21 mouse cellular contexts compared by ENCODE assay signal in the genomic region with DNA sequence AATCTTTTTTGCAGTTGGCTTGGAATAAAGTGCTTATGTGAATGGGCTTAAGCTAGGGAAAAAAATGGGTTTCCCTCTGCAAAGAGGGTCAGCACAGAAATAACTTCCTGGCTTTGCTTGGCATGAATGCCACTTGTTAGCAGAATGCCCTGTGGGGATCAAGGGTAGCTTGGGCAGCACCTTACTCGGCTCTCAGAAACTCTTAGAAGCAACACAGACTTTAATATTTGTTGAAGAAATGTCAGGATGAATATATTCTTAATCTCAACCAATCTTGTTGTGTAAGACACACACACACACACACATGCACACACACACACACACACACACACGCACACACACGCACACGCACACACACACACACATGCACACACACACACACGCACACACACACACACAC. TPM values are rescaled to one million over a fixed set of nuclear protein-coding genes. Genes with fewer than 3 reads are reported as not detected.
DNase-seq lines count a peak whose midpoint lies in the region; ATAC-seq lines count a peak whose summit lies in the region.
"Had no signal": no experiment of that assay in that cellular context is flagged by ENCODE, and none has a peak within 500 bp of the region (broad histone marks: within the 10 kb centered on the region; RNA-seq: fewer than 3 reads in every experiment).

No protein-coding gene starts in this region.

- DNase-seq in embryonic facial prominence, embryonic 10.5 days (ENCODE audit: low spot score), result no peak
- peak; percentile 64 for DNase-seq in midbrain, embryonic 11.5 days (ENCODE audit: low spot score, missing footprints)
- no peak for DNase-seq in midbrain, embryonic 10.5 days (ENCODE audit: low spot score)
- DNase-seq in forebrain, embryonic 14.5 days (ENCODE audit: low spot score), result no peak
- no peak for DNase-seq in ovary, postnatal 14 days (ENCODE audit: low spot score)
- DNase-seq: adrenal gland, adult 8-10 months; adrenal gland, postnatal 14 days; adrenal gland, postnatal 36 days; B cell, adult 2 months; cerebellum, adult 11-12 months; cerebellum, adult 2 months; cerebellum, adult 9-10 months had no signal

- H3K27me3 ChIP-seq in embryonic facial prominence, embryonic 13.5 days, result no peaks in the 10 kb centered on the region
- no peaks in the 10 kb centered on the region for H3K27me3 ChIP-seq in embryonic facial prominence, embryonic 10.5 days (replicated peaks; ENCODE audit: low read depth, poor library complexity, severe bottlenecking)
- H3K27me3 ChIP-seq in midbrain, embryonic 11.5 days (ENCODE audit: control insufficient read depth, insufficient read depth, low read length), result no peaks in the 10 kb centered on the region
- H3K27me3 ChIP-seq in midbrain, embryonic 10.5 days (ENCODE audit: low read depth, poor library complexity, severe bottlenecking), result no peaks in the 10 kb centered on the region
- no peaks in the 10 kb centered on the region for H3K27me3 ChIP-seq in limb, embryonic 12.5 days
- no peaks in the 10 kb centered on the region for H3K27me3 ChIP-seq in forebrain, embryonic 14.5 days (replicated peaks; ENCODE audit: control insufficient read depth, insufficient read depth, low read length)
- H3K27me3 ChIP-seq: CH12.LX; forebrain, embryonic 13.5 days had no signal

- no peak overlapping the region for H3K4me2 ChIP-seq in embryonic facial prominence, embryonic 13.5 days
- no peak overlapping the region for H3K4me2 ChIP-seq in midbrain, embryonic 11.5 days
- H3K4me2 ChIP-seq in limb, embryonic 12.5 days, result peak overlapping the region; percentile 20; the same call in 1 of the 2 replicates
- no peak overlapping the region for H3K4me2 ChIP-seq in forebrain, embryonic 14.5 days (ENCODE audit: low read length)
- H3K4me2 ChIP-seq: forebrain, embryonic 13.5 days had no signal

- H3K9ac ChIP-seq in embryonic facial prominence, embryonic 13.5 days, result no peak overlapping the region
- no peak overlapping the region for H3K9ac ChIP-seq in midbrain, embryonic 11.5 days (ENCODE audit: low read length)
- H3K9ac ChIP-seq in limb, embryonic 12.5 days (replicated peaks), result no peak overlapping the region
- no peak overlapping the region for H3K9ac ChIP-seq in forebrain, embryonic 14.5 days (ENCODE audit: low read length)
- H3K9ac ChIP-seq: forebrain, embryonic 13.5 days had no signal

- peaks cover 19% of the 10 kb centered on the region for H3K36me3 ChIP-seq in embryonic facial prominence, embryonic 13.5 days
- no peaks in the 10 kb centered on the region for H3K36me3 ChIP-seq in embryonic facial prominence, embryonic 10.5 days (replicated peaks)
- no peaks in the 10 kb centered on the region for H3K36me3 ChIP-seq in midbrain, embryonic 11.5 days (ENCODE audit: control insufficient read depth, insufficient read depth, low read length)
- H3K36me3 ChIP-seq in midbrain, embryonic 10.5 days, result no peaks in the 10 kb centered on the region
- peaks cover 14% of the 10 kb centered on the region for H3K36me3 ChIP-seq in limb, embryonic 12.5 days
- H3K36me3 ChIP-seq in forebrain, embryonic 14.5 days (ENCODE audit: control insufficient read depth, insufficient read depth, low read length), result no peaks in the 10 kb centered on the region
- H3K36me3 ChIP-seq: G1E had no signal

- peaks cover 33% of the 10 kb centered on the region for H3K4me1 ChIP-seq in embryonic facial prominence, embryonic 13.5 days
- H3K4me1 ChIP-seq in embryonic facial prominence, embryonic 10.5 days, result peaks cover 20% of the 10 kb centered on the region
- no peaks in the 10 kb centered on the region for H3K4me1 ChIP-seq in midbrain, embryonic 11.5 days (ENCODE audit: control insufficient read depth, insufficient read depth, low read length)
- H3K4me1 ChIP-seq in midbrain, embryonic 10.5 days, result peaks cover 3% of the 10 kb centered on the region; the same call in 1 of the 2 replicates
- peaks cover 40% of the 10 kb centered on the region for H3K4me1 ChIP-seq in limb, embryonic 12.5 days (replicated peaks)
- H3K4me1 ChIP-seq in forebrain, embryonic 14.5 days (ENCODE audit: control insufficient read depth, insufficient read depth, low read length), result no peaks in the 10 kb centered on the region
- H3K4me1 ChIP-seq: forebrain, embryonic 13.5 days had no signal

- WGBS in embryonic facial prominence, embryonic 13.5 days, result 82% methylated on average over 4 of the region's 5 CpGs
- WGBS in embryonic facial prominence, embryonic 10.5 days, result 76% methylated on average over 5 of the region's 5 CpGs
- WGBS in midbrain, embryonic 11.5 days, result 84% methylated on average over 5 of the region's 5 CpGs
- 76% methylated on average over 5 of the region's 5 CpGs for WGBS in midbrain, embryonic 10.5 days
- WGBS in limb, embryonic 12.5 days, result 76% methylated on average over 5 of the region's 5 CpGs
- 94% methylated on average over 5 of the region's 5 CpGs for WGBS in forebrain, embryonic 14.5 days

- H3K4me3 ChIP-seq in embryonic facial prominence, embryonic 13.5 days, result no peak overlapping the region
- H3K4me3 ChIP-seq in embryonic facial prominence, embryonic 10.5 days, result no peak overlapping the region
- H3K4me3 ChIP-seq in midbrain, embryonic 11.5 days (ENCODE audit: low read depth, low read length), result no peak overlapping the region
- H3K4me3 ChIP-seq in midbrain, embryonic 10.5 days, result no peak overlapping the region
- no peak overlapping the region for H3K4me3 ChIP-seq in limb, embryonic 12.5 days (replicated peaks)
- H3K4me3 ChIP-seq in forebrain, embryonic 14.5 days (ENCODE audit: low read depth, low read length), result no peak overlapping the region
- H3K4me3 ChIP-seq: forebrain, embryonic 13.5 days had no signal

- peak overlapping the region; percentile 44; the same call in 1 of the 2 replicates for H3K27ac ChIP-seq in embryonic facial prominence, embryonic 13.5 days
- H3K27ac ChIP-seq in embryonic facial prominence, embryonic 10.5 days (replicated peaks), result no peak overlapping the region
- no peak overlapping the region for H3K27ac ChIP-seq in midbrain, embryonic 11.5 days (ENCODE audit: low read depth, low read length)
- H3K27ac ChIP-seq in midbrain, embryonic 10.5 days (replicated peaks), result no peak overlapping the region
- peak overlapping the region; percentile 88 for H3K27ac ChIP-seq in limb, embryonic 12.5 days
- no peak overlapping the region for H3K27ac ChIP-seq in forebrain, embryonic 14.5 days (ENCODE audit: low read depth, low read length)
- H3K27ac ChIP-seq: forebrain, embryonic 13.5 days had no signal

- no peak for ATAC-seq in embryonic facial prominence, embryonic 13.5 days (ENCODE audit: insufficient number of reproducible peaks, insufficient read depth, low FRiP score, low TSS enrichment, low read depth)
- no peak for ATAC-seq in midbrain, embryonic 11.5 days (ENCODE audit: low FRiP score)
- no peak for ATAC-seq in limb, embryonic 12.5 days (ENCODE audit: insufficient number of reproducible peaks, insufficient read depth, low FRiP score, low TSS enrichment, low read depth)
- no peak for ATAC-seq in forebrain, embryonic 14.5 days
- ATAC-seq: activated CD4-positive, CD25-positive, alpha-beta regulatory T cell, adult 4 months; CD4-positive, CD25-positive, alpha-beta regulatory T cell, adult 4 months; forebrain, embryonic 13.5 days; forebrain, embryonic 16.5 days; Patski had no signal

- H3K9me3 ChIP-seq in embryonic facial prominence, embryonic 13.5 days, result no peaks in the 10 kb centered on the region
- H3K9me3 ChIP-seq in embryonic facial prominence, embryonic 10.5 days, result no peaks in the 10 kb centered on the region
- H3K9me3 ChIP-seq in midbrain, embryonic 11.5 days (ENCODE audit: control insufficient read depth, low read length), result no peaks in the 10 kb centered on the region
- H3K9me3 ChIP-seq in midbrain, embryonic 10.5 days (replicated peaks), result no peaks in the 10 kb centered on the region
- H3K9me3 ChIP-seq in limb, embryonic 12.5 days, result no peaks in the 10 kb centered on the region
- H3K9me3 ChIP-seq in forebrain, embryonic 14.5 days (replicated peaks; ENCODE audit: control insufficient read depth, low read length), result no peaks in the 10 kb centered on the region
- H3K9me3 ChIP-seq: forebrain, embryonic 13.5 days had no signal

RNA-seq across cellular contexts. Expression of a gene that starts 13.5 kb away (rescaled TPM):
- 21.7 and 24.3 TPM in 2 replicates for polyA plus RNA-seq in embryonic facial prominence, embryonic 13.5 days (2015; fragmentation: Nextera tagmentation; extraction: Ambion mirVana)
- 2.0 and 2.5 TPM in 2 replicates for polyA plus RNA-seq in embryonic facial prominence, embryonic 10.5 days (2016; fragmentation: Nextera tagmentation; extraction: Ambion mirVana)
- polyA plus RNA-seq in midbrain, embryonic 11.5 days (2014; fragmentation: Nextera tagmentation; extraction: Ambion mirVana), result 1.4 and 1.9 TPM in 2 replicates
- 1.6 TPM in 2 replicates for polyA plus RNA-seq in midbrain, embryonic 10.5 days (2016; fragmentation: Nextera tagmentation; extraction: Ambion mirVana)
- 37.8 and 38.5 TPM in 2 replicates for polyA plus RNA-seq in limb, embryonic 12.5 days (2016; fragmentation: Nextera tagmentation; extraction: Ambion mirVana)
- 0.88 and 1.2 TPM in 2 replicates for polyA plus RNA-seq in forebrain, embryonic 14.5 days (2014; fragmentation: Nextera tagmentation; extraction: Ambion mirVana)
- polyA plus RNA-seq: activated CD4-positive, CD25-positive, alpha-beta regulatory T cell, adult 4 months; CD4-positive, CD25-positive, alpha-beta regulatory T cell, adult 4 months; G1E had no signal

Comparison
In these comparisons a context has a peak if more than half of its experiments do, and no peak if none do; other contexts are left out.
1. H3K27ac ChIP-seq: peak in embryonic facial prominence, embryonic 13.5 days (single experiment) and limb, embryonic 12.5 days (single experiment); none in embryonic facial prominence, embryonic 10.5 days (single experiment), midbrain, embryonic 11.5 days (single experiment), midbrain, embryonic 10.5 days (single experiment) and forebrain, embryonic 14.5 days (single experiment).